Mouse (Mus musculus): ENCODE data around the gene Nudt16l1. TPM values are rescaled to one million over a fixed set of nuclear protein-coding genes. Genes with fewer than 3 reads are reported as not detected.

Nudt16l1 gene
- polyA plus RNA-seq, 1 experiment = 37.8 TPM

- no peak overlapping the region for H3K27ac ChIP-seq (ENCODE audit: insufficient read depth, low read length)
- H3K27me3 ChIP-seq (ENCODE audit: control insufficient read depth, insufficient read depth, low read length, poor library complexity, severe bottlenecking) = no peaks in the 10 kb centered on the region
- no peak overlapping the region for H3K9ac ChIP-seq (ENCODE audit: low read depth, poor library complexity, severe bottlenecking)
- no peaks in the 10 kb centered on the region for H3K9me3 ChIP-seq (replicated peaks; ENCODE audit: control insufficient read depth, insufficient read depth, low read length, poor library complexity, severe bottlenecking)
- H3K36me3 ChIP-seq (ENCODE audit: control insufficient read depth, insufficient read depth, low read length, poor library complexity, severe bottlenecking) = no peaks in the 10 kb centered on the region
- no peak for TF ChIP-seq POLR2A (IDR thresholded peaks at IDR 0.05; ENCODE audit: insufficient read depth, low read length)
- TF ChIP-seq CTCF (IDR thresholded peaks at IDR 0.05; ENCODE audit: low read depth, low read length) = no peak
- no peak for TF ChIP-seq EP300 (IDR thresholded peaks at IDR 0.05; ENCODE audit: insufficient read depth, low read depth, low read length)
- no peaks in the 10 kb centered on the region for H3K4me1 ChIP-seq (ENCODE audit: control insufficient read depth, insufficient read depth, low read length)
- H3K4me3 ChIP-seq (ENCODE audit: low read depth, low read length) = no peak overlapping the region
These were observed 22.0 kb upstream of the Nudt16l1 start for GRCm38 (mm10) chr16:4916608-4917007.

GRCm38 (mm10) chr16:4920556-4920955 lies 18.0 kb upstream of the Nudt16l1 start:
- Histone ChIP-seq H3K4me1 (ENCODE audit: control insufficient read depth, insufficient read depth, low read length) (no peaks in the 10 kb centered on the region), H3K27me3 (ENCODE audit: control insufficient read depth, insufficient read depth, low read length, poor library complexity, severe bottlenecking) (no peaks in the 10 kb centered on the region), H3K27ac (ENCODE audit: insufficient read depth, low read length) (no peak overlapping the region), H3K9me3 (replicated peaks; ENCODE audit: control insufficient read depth, insufficient read depth, low read length, poor library complexity, severe bottlenecking) (no peaks in the 10 kb centered on the region), H3K9ac (ENCODE audit: low read depth, poor library complexity, severe bottlenecking) (no peak overlapping the region), H3K4me3 (ENCODE audit: low read depth, low read length) (no peak overlapping the region), H3K36me3 (ENCODE audit: control insufficient read depth, insufficient read depth, low read length, poor library complexity, severe bottlenecking) (no peaks in the 10 kb centered on the region)
- TF ChIP-seq CTCF (IDR thresholded peaks at IDR 0.05; ENCODE audit: low read depth, low read length) = no peak
- TF ChIP-seq POLR2A (IDR thresholded peaks at IDR 0.05; ENCODE audit: insufficient read depth, low read length) = no peak
- no peak for TF ChIP-seq EP300 (IDR thresholded peaks at IDR 0.05; ENCODE audit: insufficient read depth, low read depth, low read length)

- no peaks in the 10 kb centered on the region for H3K36me3 ChIP-seq (ENCODE audit: control insufficient read depth, insufficient read depth, low read length, poor library complexity, severe bottlenecking)
- no peaks in the 10 kb centered on the region for H3K4me1 ChIP-seq (ENCODE audit: control insufficient read depth, insufficient read depth, low read length)
These were observed 16.1 kb upstream of the Nudt16l1 start for GRCm38 (mm10) chr16:4922481-4922880.

GRCm38 (mm10) chr16:4923996-4924395 lies 14.6 kb upstream of the Nudt16l1 start:
- TF ChIP-seq EP300 (IDR thresholded peaks at IDR 0.05; ENCODE audit: insufficient read depth, low read depth, low read length) (no peak), CTCF (IDR thresholded peaks at IDR 0.05; ENCODE audit: low read depth, low read length) (no peak), POLR2A (IDR thresholded peaks at IDR 0.05; ENCODE audit: insufficient read depth, low read length) (no peak)
- no peaks in the 10 kb centered on the region for H3K9me3 ChIP-seq (replicated peaks; ENCODE audit: control insufficient read depth, insufficient read depth, low read length, poor library complexity, severe bottlenecking)
- no peak overlapping the region for H3K27ac ChIP-seq (ENCODE audit: insufficient read depth, low read length)
- H3K4me1 ChIP-seq (ENCODE audit: control insufficient read depth, insufficient read depth, low read length) = no peaks in the 10 kb centered on the region
- no peaks in the 10 kb centered on the region for H3K27me3 ChIP-seq (ENCODE audit: control insufficient read depth, insufficient read depth, low read length, poor library complexity, severe bottlenecking)
- H3K4me3 ChIP-seq (ENCODE audit: low read depth, low read length) = no peak overlapping the region
- no peak overlapping the region for H3K9ac ChIP-seq (ENCODE audit: low read depth, poor library complexity, severe bottlenecking)
- no peaks in the 10 kb centered on the region for H3K36me3 ChIP-seq (ENCODE audit: control insufficient read depth, insufficient read depth, low read length, poor library complexity, severe bottlenecking)

More at GRCm38 (mm10) chr16:4922481-4922880, 16.1 kb upstream of the Nudt16l1 start:
- Histone ChIP-seq H3K9ac (ENCODE audit: low read depth, poor library complexity, severe bottlenecking) (no peak overlapping the region), H3K4me3 (ENCODE audit: low read depth, low read length) (no peak overlapping the region), H3K9me3 (replicated peaks; ENCODE audit: control insufficient read depth, insufficient read depth, low read length, poor library complexity, severe bottlenecking) (no peaks in the 10 kb centered on the region), H3K27me3 (ENCODE audit: control insufficient read depth, insufficient read depth, low read length, poor library complexity, severe bottlenecking) (no peaks in the 10 kb centered on the region), H3K27ac (ENCODE audit: insufficient read depth, low read length) (no peak overlapping the region)
- no peak for TF ChIP-seq EP300 (IDR thresholded peaks at IDR 0.05; ENCODE audit: insufficient read depth, low read depth, low read length)
- no peak for TF ChIP-seq POLR2A (IDR thresholded peaks at IDR 0.05; ENCODE audit: insufficient read depth, low read length)
- no peak for TF ChIP-seq CTCF (IDR thresholded peaks at IDR 0.05; ENCODE audit: low read depth, low read length)

GRCm38 (mm10) chr16:4927967-4928366 lies 10.6 kb upstream of the Nudt16l1 start:
- H3K36me3 ChIP-seq (ENCODE audit: control insufficient read depth, insufficient read depth, low read length, poor library complexity, severe bottlenecking) = no peaks in the 10 kb centered on the region
- no peak overlapping the region for H3K9ac ChIP-seq (ENCODE audit: low read depth, poor library complexity, severe bottlenecking)

GRCm38 (mm10) chr16:4928474-4928873 lies 10.1 kb upstream of the Nudt16l1 start:
- Histone ChIP-seq H3K36me3 (ENCODE audit: control insufficient read depth, insufficient read depth, low read length, poor library complexity, severe bottlenecking) (no peaks in the 10 kb centered on the region), H3K9ac (ENCODE audit: low read depth, poor library complexity, severe bottlenecking) (no peak overlapping the region), H3K4me1 (ENCODE audit: control insufficient read depth, insufficient read depth, low read length) (no peaks in the 10 kb centered on the region), H3K9me3 (replicated peaks; ENCODE audit: control insufficient read depth, insufficient read depth, low read length, poor library complexity, severe bottlenecking) (no peaks in the 10 kb centered on the region), H3K27ac (ENCODE audit: insufficient read depth, low read length) (no peak overlapping the region), H3K4me3 (ENCODE audit: low read depth, low read length) (no peak overlapping the region), H3K27me3 (ENCODE audit: control insufficient read depth, insufficient read depth, low read length, poor library complexity, severe bottlenecking) (no peaks in the 10 kb centered on the region)
- no peak for TF ChIP-seq CTCF (IDR thresholded peaks at IDR 0.05; ENCODE audit: low read depth, low read length)
- TF ChIP-seq EP300 (IDR thresholded peaks at IDR 0.05; ENCODE audit: insufficient read depth, low read depth, low read length) = no peak
- TF ChIP-seq POLR2A (IDR thresholded peaks at IDR 0.05; ENCODE audit: insufficient read depth, low read length) = no peak

More at GRCm38 (mm10) chr16:4927967-4928366, 10.6 kb upstream of the Nudt16l1 start:
- Histone ChIP-seq H3K4me3 (ENCODE audit: low read depth, low read length) (no peak overlapping the region), H3K4me1 (ENCODE audit: control insufficient read depth, insufficient read depth, low read length) (no peaks in the 10 kb centered on the region), H3K27ac (ENCODE audit: insufficient read depth, low read length) (no peak overlapping the region), H3K9me3 (replicated peaks; ENCODE audit: control insufficient read depth, insufficient read depth, low read length, poor library complexity, severe bottlenecking) (no peaks in the 10 kb centered on the region), H3K27me3 (ENCODE audit: control insufficient read depth, insufficient read depth, low read length, poor library complexity, severe bottlenecking) (no peaks in the 10 kb centered on the region)
- TF ChIP-seq CTCF (IDR thresholded peaks at IDR 0.05; ENCODE audit: low read depth, low read length) (no peak), EP300 (IDR thresholded peaks at IDR 0.05; ENCODE audit: insufficient read depth, low read depth, low read length) (no peak), POLR2A (IDR thresholded peaks at IDR 0.05; ENCODE audit: insufficient read depth, low read length) (no peak)

Measured in ES-Bruce4 (cell line).